Mouse (Mus musculus): ENCODE results near the gene Glyat.

The Glyat gene

GRCm38 (mm10) chr19:12684638-12685037 is 51.5 kb downstream of the Glyat start:
- DNase-seq (ENCODE audit: low read depth in 2 of 2, low spot score in 2 of 2) = no peak

GRCm38 (mm10) chr19:12685231-12685630 is 52.1 kb downstream of the Glyat start:
- no peak for DNase-seq (ENCODE audit: low read depth in 2 of 2, low spot score in 2 of 2)

DNA sequence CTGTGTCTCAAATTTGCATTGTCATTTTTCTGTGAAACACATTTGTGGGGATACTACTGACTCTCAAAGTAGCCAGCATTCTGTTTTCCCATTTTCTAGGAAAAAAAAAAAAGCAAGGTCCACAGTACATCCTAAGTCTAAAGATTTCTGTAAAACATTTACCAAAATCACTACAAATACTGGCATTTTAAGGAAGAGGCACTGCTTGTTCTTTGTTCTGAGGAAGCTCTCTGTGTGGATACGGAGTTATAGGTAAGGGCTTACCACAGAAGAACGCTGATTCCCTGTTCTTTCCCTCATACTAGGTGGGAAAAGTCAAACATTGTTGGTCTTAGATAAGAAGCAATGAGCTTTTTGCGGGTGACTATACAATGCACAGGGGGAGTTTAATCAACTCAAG is 62.5 kb downstream of the Glyat start, which contains the start of gene Keg1:
Keg1 (plus strand) TSS at position 197 of the 400 bp plus-strand sequence.
- DNase-seq (ENCODE audit: low read depth in 2 of 2, low spot score in 2 of 2) = no peak

DNA sequence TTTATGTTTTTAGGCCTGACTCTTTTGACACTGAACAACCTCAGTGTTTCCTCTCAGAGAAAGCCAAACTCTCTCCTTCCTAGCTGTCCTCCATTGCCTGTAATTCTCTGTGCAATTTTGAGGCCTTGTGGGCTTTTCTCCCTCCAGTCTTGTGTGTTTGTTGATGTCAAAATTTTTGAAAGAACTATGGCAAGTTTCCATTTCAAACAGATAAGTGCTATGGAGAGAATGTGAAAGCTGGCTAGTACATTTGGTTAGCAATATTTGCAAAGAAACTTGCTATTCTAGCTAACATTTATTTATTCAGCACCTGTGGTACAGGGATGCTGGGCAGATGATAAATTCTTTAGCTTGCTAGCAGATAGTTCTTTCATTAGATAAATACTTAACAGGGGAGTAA is 63.1 kb downstream of the Glyat start:
- DNase-seq (ENCODE audit: low read depth in 2 of 2, low spot score in 2 of 2) = no peak

Measured in CD8-positive naive resting alpha-beta T cell, adult 2 months (primary cell).